Comparison of ENCODE assay signal across 13 mouse cellular contexts in genomic region chr10:61905308-61905707, GRCm38 (mm10).
DNase-seq lines count a peak whose midpoint lies in the region; ATAC-seq and TF ChIP-seq lines count a peak whose summit lies in the region.
"Had no signal": no experiment of that assay in that cellular context is flagged by ENCODE, and none has a peak within 500 bp of the region (broad histone marks: within the 10 kb centered on the region; RNA-seq: fewer than 3 reads in every experiment).

No protein-coding gene starts in this region.

- 0 out of 2 replicates have a peak, but pooled peaks cover 3% of the 10 kb centered on the region for H3K27me3 ChIP-seq in embryonic facial prominence, embryonic 10.5 days (replicated peaks; ENCODE audit: low read depth, poor library complexity, severe bottlenecking)
- no peaks in the 10 kb centered on the region for H3K27me3 ChIP-seq in kidney, postnatal 0 days (ENCODE audit: insufficient read depth, low read length)

- no peak overlapping the region for H3K4me3 ChIP-seq in embryonic facial prominence, embryonic 10.5 days
- H3K4me3 ChIP-seq in kidney, postnatal 0 days (replicated peaks; ENCODE audit: low read depth, low read length): no peak overlapping the region

- 53% methylated on average over 8 of the region's 8 CpGs for WGBS in embryonic facial prominence, embryonic 10.5 days
- 19% methylated on average over 8 of the region's 8 CpGs for WGBS in kidney, postnatal 0 days

- no peak for ATAC-seq in kidney, postnatal 0 days (replicated peaks; ENCODE audit: low FRiP score, low read depth)
- ATAC-seq: midbrain, embryonic 16.5 days; Patski had no signal

- 0 out of 2 replicates have a peak overlapping the region, but pooled peaks have one; percentile 60 for H3K27ac ChIP-seq in embryonic facial prominence, embryonic 10.5 days (replicated peaks)
- H3K27ac ChIP-seq in kidney, postnatal 0 days: peak overlapping the region; percentile 57; the same call in 1 of the 2 replicates

- TF ChIP-seq CTCF in kidney, postnatal 0 days (IDR thresholded peaks at IDR 0.05; ENCODE audit: low read depth): no peak

- peak; percentile 48 to 58 for DNase-seq in heart, postnatal 10 days
- DNase-seq in heart, adult 11 months: no peak
- DNase-seq in embryonic facial prominence, embryonic 10.5 days (ENCODE audit: low spot score): no peak
- peak; percentile 82 for DNase-seq in kidney, postnatal 0 days (ENCODE audit: low spot score)
- peak; percentile 48 for DNase-seq in lung, postnatal 25 days (ENCODE audit: low spot score)
- no peak for DNase-seq in layer of hippocampus, postnatal 25 days (ENCODE audit: extremely low spot score in 1 of 2, low spot score in 1 of 2)
- no peak for DNase-seq in liver
- DNase-seq in c-Kit-positive CD71-positive TER-119-positive erythroid progenitor cells, embryonic 14.5 days (ENCODE audit: low spot score): no peak
- DNase-seq: adrenal gland, postnatal 10 days; cerebellum, adult 11-12 months; liver, postnatal 0 days had no signal

- peaks cover 8% of the 10 kb centered on the region; the same call in 1 of the 2 replicates for H3K9me3 ChIP-seq in embryonic facial prominence, embryonic 10.5 days
- no peaks in the 10 kb centered on the region for H3K9me3 ChIP-seq in kidney, postnatal 0 days (replicated peaks; ENCODE audit: low read length)

- H3K36me3 ChIP-seq in embryonic facial prominence, embryonic 10.5 days (replicated peaks): peaks cover 12% of the 10 kb centered on the region
- H3K36me3 ChIP-seq in kidney, postnatal 0 days (ENCODE audit: insufficient read depth, low read length): no peaks in the 10 kb centered on the region

- H3K4me2 ChIP-seq in kidney, postnatal 0 days (ENCODE audit: low read length): no peak overlapping the region

- H3K4me1 ChIP-seq in embryonic facial prominence, embryonic 10.5 days: peaks cover 40% of the 10 kb centered on the region
- no peaks in the 10 kb centered on the region for H3K4me1 ChIP-seq in kidney, postnatal 0 days (replicated peaks; ENCODE audit: insufficient read depth, low read length)

- intact Hi-C loops in heart, postnatal 10 days (cut with DNase I): no loop called here

- no peak overlapping the region for H3K9ac ChIP-seq in kidney, postnatal 0 days (ENCODE audit: low read depth, low read length)
- H3K9ac ChIP-seq: liver, postnatal 0 days had no signal

Comparison
In these comparisons a context has a peak if more than half of its experiments do, and no peak if none do; other contexts are left out.
1. DNase-seq: peak in heart, postnatal 10 days (2 of 2), kidney, postnatal 0 days (single experiment) and lung, postnatal 25 days (single experiment); none in heart, adult 11 months (single experiment), embryonic facial prominence, embryonic 10.5 days (single experiment), layer of hippocampus, postnatal 25 days (0 of 2), liver (single experiment) and c-Kit-positive CD71-positive TER-119-positive erythroid progenitor cells, embryonic 14.5 days (single experiment).